Mouse (Mus musculus): ENCODE measurements around the gene Sdccag8.

GRCm38 (mm10) chr1:176996166-176996565 lies 181.7 kb downstream of the Sdccag8 start:
- TF ChIP-seq POLR2A (IDR thresholded peaks at IDR 0.05; ENCODE audit: insufficient read depth, low read length): no peak
- no peak for TF ChIP-seq CTCF (IDR thresholded peaks at IDR 0.05; ENCODE audit: low read depth, low read length)
- no peak for TF ChIP-seq EP300 (IDR thresholded peaks at IDR 0.05; ENCODE audit: insufficient read depth, low read depth, low read length)

Measured in ES-Bruce4 (cell line).